Mouse (Mus musculus): ENCODE data around the gene Mt1. TPM values are rescaled to one million over a fixed set of nuclear protein-coding genes. Genes with fewer than 3 reads are reported as not detected.

Mt1 gene
- total RNA-seq, 1 experiment from 2014 or later, result 8.5 TPM

DNA sequence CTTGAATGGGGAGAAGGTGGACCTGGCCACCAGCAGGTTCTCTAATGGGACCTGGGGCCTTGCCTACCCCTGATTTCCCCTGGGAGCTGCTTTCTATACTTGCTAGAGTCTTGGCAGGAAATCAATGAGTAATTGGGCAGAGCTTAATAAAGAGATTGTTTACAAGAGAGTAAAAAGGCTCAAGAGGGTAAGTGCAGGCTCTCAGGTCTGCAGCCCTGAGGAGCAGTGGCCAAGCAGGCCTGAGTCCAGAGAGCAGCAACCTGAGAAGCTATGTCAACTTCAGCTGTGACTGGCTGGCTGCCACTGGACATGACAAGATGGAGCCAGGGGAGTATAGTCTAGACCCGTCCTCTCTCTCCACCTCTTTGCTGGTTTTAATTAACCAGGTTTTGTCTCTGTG lies 14.0 kb downstream of the Mt1 start:
- no peak for ATAC-seq (replicated peaks; ENCODE audit: insufficient number of reproducible peaks, low FRiP score, low TSS enrichment, poor library complexity, severe bottlenecking)

GRCm38 (mm10) chr8:94194591-94195223 lies 15.8 kb downstream of the Mt1 start:
- no peak for ATAC-seq (replicated peaks; ENCODE audit: insufficient number of reproducible peaks, low FRiP score, low TSS enrichment, poor library complexity, severe bottlenecking)

- peak; percentile 76 for ATAC-seq (replicated peaks; ENCODE audit: insufficient number of reproducible peaks, low FRiP score, low TSS enrichment, poor library complexity, severe bottlenecking)
These were observed 20.5 kb downstream of the Mt1 start for GRCm38 (mm10) chr8:94199202-94199869.

- ATAC-seq (replicated peaks; ENCODE audit: insufficient number of reproducible peaks, low FRiP score, low TSS enrichment, poor library complexity, severe bottlenecking), result no peak
These were observed 25.2 kb downstream of the Mt1 start for GRCm38 (mm10) chr8:94204043-94204442.

GRCm38 (mm10) chr8:94205736-94206135 lies 26.9 kb downstream of the Mt1 start:
- ATAC-seq (replicated peaks; ENCODE audit: insufficient number of reproducible peaks, low FRiP score, low TSS enrichment, poor library complexity, severe bottlenecking), result peak; percentile 93

DNA sequence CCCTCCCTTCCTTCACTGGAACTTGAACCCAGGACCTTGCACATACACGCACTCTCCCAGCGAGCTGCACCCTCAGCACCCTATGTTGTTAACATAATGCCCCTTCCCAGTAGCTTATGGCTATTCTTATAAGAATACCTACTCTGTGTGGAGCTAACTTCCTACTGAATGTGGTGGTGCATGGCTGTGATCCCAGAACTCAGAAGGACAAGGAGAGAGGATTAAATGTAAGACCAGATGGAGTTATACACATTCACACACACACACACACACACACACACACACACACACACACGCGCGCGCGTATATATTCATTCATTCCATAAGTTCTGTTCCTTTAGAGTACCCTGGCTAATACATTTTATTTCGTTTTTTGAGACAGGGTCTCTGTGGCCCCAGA lies 27.4 kb downstream of the Mt1 start:
- ATAC-seq (replicated peaks; ENCODE audit: insufficient number of reproducible peaks, low FRiP score, low TSS enrichment, poor library complexity, severe bottlenecking), result no peak

DNA sequence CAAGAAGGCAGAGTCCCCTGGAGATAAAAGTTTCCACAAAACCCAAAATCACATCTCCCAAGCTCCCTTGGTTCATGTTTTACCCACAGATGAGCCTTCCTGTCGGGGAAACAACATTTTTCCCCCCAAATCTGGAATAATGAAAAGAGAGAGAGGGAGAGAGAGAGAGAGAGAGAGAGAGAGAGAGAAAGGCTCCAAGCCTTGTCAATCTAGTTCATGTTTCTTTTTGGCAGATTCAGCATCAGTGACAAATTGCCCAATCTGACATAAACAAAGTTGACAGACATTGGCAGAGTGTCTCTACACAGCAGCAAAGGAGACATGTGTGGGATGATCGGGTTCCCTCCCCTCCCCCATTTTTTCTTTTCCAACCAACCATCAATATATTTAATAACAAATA lies 28.6 kb downstream of the Mt1 start:
- ATAC-seq (replicated peaks; ENCODE audit: insufficient number of reproducible peaks, low FRiP score, low TSS enrichment, poor library complexity, severe bottlenecking), result no peak

- ATAC-seq (replicated peaks; ENCODE audit: insufficient number of reproducible peaks, low FRiP score, low TSS enrichment, poor library complexity, severe bottlenecking), result no peak
These were observed 30.8 kb downstream of the Mt1 start for GRCm38 (mm10) chr8:94209639-94210038.

DNA sequence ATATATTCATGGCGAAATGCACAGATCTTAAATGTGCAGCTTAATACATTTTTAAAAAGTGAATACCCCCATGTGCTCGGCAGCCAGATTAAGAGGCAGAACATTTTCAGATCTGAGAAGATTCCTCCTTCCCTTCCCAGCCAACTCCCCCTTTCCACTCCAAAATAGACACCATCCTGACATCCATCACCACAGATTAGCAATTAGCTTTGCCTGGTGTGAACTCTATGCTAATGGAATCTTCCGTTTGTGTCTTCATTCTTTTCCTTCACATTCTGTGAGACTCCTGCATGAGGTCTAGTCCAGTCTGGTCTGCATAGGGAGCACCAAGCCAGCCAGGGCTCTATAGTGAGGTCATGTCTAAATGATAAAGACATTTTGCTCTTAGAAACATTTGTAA lies 31.3 kb downstream of the Mt1 start:
- no peak for ATAC-seq (replicated peaks; ENCODE audit: insufficient number of reproducible peaks, low FRiP score, low TSS enrichment, poor library complexity, severe bottlenecking)

DNA sequence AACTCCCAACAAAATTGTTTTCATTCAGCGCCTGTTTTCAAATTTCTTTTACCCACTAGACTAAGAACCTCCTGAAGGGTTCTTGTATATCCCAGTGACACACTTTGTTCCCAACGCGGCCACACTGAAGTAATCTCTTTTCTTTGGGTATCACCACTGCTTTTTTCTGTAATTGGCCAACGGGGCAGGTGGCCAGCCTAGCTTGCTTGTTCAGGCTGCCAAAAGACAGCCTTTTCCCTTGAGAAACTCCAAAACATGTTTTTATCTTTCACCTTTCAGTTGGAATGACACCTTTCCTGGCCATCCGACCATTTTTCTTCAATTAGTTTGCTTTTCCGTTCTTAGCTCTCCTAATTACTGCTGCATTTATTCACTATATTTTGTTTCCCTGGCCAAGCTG lies 34.9 kb downstream of the Mt1 start:
- ATAC-seq (replicated peaks; ENCODE audit: insufficient number of reproducible peaks, low FRiP score, low TSS enrichment, poor library complexity, severe bottlenecking), result no peak

DNA sequence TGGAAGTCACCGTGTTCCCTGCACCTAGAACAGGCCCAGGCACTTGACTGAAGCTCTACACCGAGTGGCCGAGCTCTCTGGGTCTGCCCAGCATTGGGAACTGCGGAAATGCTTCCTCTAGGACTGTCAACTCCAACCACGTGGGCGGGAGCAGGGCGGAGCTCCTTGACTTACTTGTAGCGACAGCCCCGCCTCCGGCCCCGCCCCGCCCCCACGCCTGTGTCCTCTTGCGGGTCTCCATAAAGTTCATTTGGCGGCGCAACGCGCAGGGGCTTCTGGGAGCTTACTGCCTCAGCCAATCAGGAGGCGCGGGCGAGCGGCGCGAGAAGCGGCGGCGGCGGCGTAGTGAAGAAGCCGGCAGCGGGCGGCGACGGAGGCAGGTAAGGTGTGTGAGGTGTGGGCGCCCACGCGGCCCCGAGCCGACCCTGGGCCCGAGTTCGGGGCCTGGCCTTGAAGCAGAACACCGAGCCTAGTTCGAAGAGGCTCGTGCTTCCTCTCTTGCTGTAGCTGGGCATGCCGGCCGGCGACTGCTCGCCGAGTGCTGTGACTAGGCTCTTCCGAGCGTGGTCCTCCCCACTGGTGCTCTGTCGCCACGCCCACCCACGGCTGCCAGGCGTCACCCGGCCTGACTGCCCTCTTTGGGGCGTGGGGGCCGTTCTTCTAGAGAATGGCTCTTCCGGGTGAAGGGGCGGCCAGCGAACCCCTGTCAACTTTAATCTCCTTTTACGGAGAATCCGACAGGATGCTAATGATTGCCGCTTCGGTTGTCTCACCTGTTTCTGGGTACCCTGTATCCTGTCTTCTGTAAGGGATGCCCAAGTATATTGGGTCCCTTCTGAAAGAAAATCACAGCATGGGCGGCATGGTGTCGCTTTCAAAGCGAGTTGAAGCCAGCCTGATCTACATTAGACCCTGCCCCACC lies 35.6 kb downstream of the Mt1 start, which contains the start of gene Nup93:
Gene Nup93 (plus strand): TSS at position 313 of the 922 bp plus-strand sequence.
- peak; percentile 88 for ATAC-seq (replicated peaks; ENCODE audit: insufficient number of reproducible peaks, low FRiP score, low TSS enrichment, poor library complexity, severe bottlenecking)

DNA sequence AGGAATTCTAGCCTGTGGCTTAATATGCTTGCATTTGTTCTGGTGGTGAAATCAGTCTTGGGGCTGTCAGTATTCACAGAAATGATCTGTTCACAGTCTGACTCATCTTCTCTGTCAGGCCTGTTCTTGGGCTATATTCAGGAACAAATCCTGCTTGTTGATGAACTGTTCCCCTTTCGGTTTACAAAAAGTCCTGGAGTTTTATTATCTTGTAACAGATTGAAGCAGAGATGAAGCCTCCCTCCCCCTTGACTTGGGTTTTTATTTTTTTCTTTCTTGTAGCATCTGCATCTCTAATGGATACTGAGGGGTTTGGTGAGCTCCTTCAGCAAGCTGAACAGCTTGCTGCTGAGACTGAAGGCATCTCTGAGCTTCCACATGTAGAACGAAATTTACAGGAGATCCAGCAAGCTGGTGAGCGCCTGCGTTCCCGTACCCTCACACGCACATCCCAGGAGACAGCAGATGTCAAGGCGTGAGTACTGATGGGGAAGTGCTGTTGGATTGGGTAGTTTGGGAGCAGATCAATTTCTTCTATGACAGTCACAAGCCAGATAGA lies 48.6 kb downstream of the Mt1 start:
- ATAC-seq (replicated peaks; ENCODE audit: insufficient number of reproducible peaks, low FRiP score, low TSS enrichment, poor library complexity, severe bottlenecking), result no peak

Other genes starting within 250 kb of the Mt1 start
- 89.3 to 145 TPM (median 96.4 TPM) in 3 replicates for gene Amfr, start 166.2 kb upstream of the Mt1 start, total RNA-seq (2017)
- gene Nudt21, start 142.1 kb upstream of the Mt1 start, total RNA-seq (2017), result 26.2 to 62.8 TPM (median 37.7 TPM) in 3 replicates
- 7.3 to 9.5 TPM (median 7.8 TPM) in 3 replicates for gene Ogfod1, start 141.9 kb upstream of the Mt1 start, total RNA-seq (2017)
- gene Bbs2, start 80.2 kb upstream of the Mt1 start, total RNA-seq (2017), result 6.9 to 11.8 TPM (median 11.4 TPM) in 3 replicates
- not detected in 3 replicates for gene Mt4, start 41.9 kb upstream of the Mt1 start, total RNA-seq (2017)
- gene Mt3, start 26.5 kb upstream of the Mt1 start, total RNA-seq (2017), result not detected in 3 replicates
- 3.1 TPM in 1 of 3 replicates, not detected in the others for gene Mt2, start 6.4 kb upstream of the Mt1 start, total RNA-seq (2017)
- gene Nup93, start 35.5 kb downstream of the Mt1 start, total RNA-seq (2017), result 11.8 to 21.1 TPM (median 12.5 TPM) in 3 replicates
- 0.49 to 1.2 TPM in 2 of 3 replicates, not detected in the other for gene Slc12a3, start 150.1 kb downstream of the Mt1 start, total RNA-seq (2017)
- 155 to 165 TPM (median 163 TPM) in 3 replicates for gene Herpud1, start 207.4 kb downstream of the Mt1 start, total RNA-seq (2017)

Data from monocyte, adult 5-6 weeks (primary cell).